Mouse (Mus musculus): ENCODE data around the gene Praf2.
"Not testable (repeated sequence)": the region's sequence is repeated elsewhere in the genome, so short reads cannot be mapped to it uniquely, and the experiment has no call there.

The Praf2 gene

DNA sequence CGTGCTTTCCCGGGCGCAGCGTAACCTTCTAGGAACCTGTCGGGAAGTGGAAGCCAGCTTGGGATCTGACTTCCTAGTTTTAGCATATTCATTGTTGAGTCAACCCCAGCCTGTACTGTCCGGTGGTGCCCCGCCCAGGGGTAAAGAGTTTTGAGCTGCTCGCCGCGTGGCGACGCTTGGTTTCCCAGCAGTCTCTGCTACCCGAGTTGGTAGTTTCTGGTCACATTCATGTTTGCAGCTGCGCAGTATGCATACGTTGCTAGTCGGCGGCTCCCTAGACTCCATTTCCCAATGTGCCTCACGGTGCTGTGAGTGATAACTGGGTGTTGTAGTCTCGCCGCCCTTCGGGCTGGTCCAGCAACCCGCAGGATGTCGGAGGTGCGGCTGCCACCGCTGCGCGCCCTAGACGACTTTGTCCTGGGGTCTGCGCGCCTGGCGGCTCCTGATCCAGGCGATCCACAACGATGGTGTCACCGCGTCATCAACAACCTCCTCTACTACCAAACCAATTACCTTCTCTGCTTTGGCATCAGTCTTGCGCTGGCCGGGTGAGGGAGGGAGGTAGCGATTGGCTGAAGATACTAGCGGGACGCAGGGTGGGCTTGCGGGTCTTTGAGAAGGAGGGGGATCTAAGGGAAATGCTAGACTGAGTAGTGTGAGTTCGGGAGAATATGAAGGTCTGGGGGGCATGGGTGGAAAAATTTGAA, at the start of gene Praf2:
Gene Praf2, plus strand, starts transcription at position 225 of the 707 bp plus-strand sequence.
- DNase-seq = peak; percentile 89

DNA sequence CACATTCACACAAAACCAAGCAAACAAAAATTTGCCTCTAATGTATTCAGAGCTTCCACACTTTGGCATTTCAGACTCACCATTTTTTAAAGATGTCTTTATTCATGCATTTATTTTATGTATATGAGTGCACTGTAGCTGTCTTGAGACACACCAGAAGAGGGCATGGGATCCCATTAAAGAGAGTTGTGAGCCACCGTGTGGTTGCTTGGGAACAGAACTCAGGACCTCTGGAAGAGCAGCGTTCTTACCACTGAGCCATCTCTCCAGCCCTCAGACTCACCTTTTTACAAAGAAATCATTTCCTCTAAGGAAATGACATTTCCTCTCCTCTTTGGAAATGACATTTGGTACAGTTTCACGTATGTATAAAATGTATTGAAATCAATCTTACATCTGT, 49.3 kb upstream of the Praf2 start:
- no peak for DNase-seq

DNA sequence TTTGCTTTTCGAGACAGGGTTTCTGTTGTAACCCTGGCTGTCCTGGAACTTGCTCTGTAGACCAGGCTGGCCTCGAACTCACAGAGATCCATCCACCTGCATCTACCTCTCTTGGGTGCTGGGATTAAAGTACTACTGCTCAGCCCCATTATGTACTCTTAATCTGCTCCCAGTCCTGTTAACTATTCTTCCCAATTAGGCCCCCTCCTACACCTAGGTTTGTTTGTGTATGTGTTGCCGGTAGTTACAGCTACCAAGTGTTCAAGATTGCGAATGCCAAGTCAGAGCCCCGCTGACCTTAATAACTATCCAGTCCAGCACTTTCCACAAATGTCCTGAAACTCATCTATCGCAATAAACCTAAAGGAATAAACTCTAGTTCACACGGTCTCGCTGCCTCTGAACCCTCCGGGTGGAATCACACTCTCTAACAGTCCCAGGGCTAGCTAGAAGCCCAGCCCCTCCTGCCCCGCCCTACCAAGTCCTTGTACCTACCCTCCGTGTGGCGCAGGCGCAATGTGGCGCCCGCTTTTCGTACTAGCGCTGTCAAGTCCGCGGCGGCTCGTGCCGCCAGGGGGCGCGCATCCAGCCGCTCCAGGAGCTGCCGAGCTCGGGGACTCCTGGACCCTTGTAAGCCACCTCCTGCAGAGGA, 48.7 kb upstream of the Praf2 start:
- DNase-seq = peak; percentile 84

DNA sequence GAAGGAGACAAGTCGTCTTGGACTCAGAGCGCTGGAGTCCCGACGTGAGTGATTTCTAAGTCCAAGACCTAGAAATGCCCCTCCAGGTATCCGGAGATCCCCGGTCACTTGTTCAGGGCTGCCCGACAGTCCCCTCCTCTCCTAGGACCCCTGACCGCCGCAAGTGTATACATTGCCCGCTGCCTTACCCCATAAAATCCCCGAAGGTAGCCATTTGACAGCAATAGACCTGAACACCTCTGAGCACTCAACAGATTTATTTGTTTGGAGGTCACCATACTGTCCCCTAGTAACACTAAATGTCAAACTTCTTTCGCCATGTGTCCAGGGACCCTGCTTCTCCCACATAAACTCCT, 48.2 kb upstream of the Praf2 start:
- DNase-seq = no peak

- no peak for DNase-seq
These were observed 47.4 kb upstream of the Praf2 start, which contains the start of gene Magix for GRCm38 (mm10) chrX:7680864-7681263. Gene Magix, minus strand, starts transcription at chrX:7681251.

- no peak for DNase-seq
These were observed 39.9 kb upstream of the Praf2 start for GRCm38 (mm10) chrX:7688321-7688720.

- no peak for DNase-seq
These were observed 37.8 kb upstream of the Praf2 start for GRCm38 (mm10) chrX:7690486-7690885.

- DNase-seq = no peak
These were observed 35.4 kb upstream of the Praf2 start for GRCm38 (mm10) chrX:7692862-7693261.

GRCm38 (mm10) chrX:7696520-7696919, 31.7 kb upstream of the Praf2 start:
- no peak for DNase-seq

- peak; percentile 91 for DNase-seq
These were observed 31.3 kb upstream of the Praf2 start, which contains the start of gene Gpkow for GRCm38 (mm10) chrX:7696954-7697381. Gene Gpkow, plus strand, starts transcription at chrX:7697131.

DNA sequence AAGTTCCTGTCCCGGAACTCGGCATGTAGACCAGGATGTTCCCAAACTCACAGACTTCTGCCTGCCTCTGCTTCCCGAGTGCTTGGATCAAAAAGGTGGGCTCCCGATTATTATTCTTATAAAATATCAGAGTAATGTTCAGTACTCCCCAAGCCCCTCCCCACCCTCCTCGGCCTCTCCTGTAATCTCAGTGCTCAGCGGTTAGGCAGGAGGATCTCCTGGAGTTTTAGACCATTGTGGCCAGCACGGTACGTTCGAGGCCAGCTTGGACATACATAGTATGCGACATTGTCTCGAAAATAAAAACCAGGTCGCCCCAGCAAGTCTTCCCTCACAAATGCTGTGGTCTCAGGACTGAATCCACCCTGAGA, 14.5 kb upstream of the Praf2 start:
- not testable (repeated sequence) for DNase-seq

DNA sequence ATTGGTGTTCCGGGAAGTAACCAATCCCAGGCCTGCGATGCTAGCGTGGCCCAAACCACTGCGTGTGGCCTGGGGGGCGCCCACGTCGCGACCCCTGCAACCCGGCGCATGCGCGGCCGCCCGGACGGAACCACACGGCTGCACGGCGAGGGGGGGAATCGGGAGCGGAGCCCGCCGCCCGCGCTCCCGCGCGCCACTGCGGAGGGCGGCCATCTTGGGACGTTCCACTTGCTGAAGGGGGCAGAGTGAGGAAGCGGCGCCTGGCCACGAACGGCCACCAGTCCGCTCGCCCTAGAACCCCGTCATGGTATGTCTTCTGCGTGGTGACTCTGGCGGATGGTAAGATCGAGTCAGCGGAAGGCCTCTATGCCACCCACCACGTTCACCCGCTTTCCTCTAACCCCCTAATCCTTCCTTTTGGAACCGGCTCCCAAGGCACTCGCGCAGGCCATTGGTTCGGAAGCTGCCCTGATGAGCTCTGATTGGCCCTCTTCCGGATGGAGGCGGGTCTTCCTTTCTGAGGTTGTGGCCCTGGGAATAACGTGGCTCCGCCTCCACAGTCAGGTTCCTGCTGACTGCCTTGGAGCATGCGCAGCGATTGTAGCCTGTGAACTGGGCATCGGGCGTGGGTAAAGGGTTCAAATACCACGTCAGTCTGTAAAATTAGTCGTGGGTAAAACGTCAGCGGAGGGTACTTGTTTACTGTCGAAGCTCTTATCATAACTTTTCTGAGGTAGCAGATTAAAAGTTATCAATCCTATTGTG, 13.9 kb upstream of the Praf2 start, which contains the start of gene Wdr45:
Gene Wdr45, plus strand, starts transcription at position 199 of the 765 bp plus-strand sequence.
- DNase-seq = peak; percentile 98

DNA sequence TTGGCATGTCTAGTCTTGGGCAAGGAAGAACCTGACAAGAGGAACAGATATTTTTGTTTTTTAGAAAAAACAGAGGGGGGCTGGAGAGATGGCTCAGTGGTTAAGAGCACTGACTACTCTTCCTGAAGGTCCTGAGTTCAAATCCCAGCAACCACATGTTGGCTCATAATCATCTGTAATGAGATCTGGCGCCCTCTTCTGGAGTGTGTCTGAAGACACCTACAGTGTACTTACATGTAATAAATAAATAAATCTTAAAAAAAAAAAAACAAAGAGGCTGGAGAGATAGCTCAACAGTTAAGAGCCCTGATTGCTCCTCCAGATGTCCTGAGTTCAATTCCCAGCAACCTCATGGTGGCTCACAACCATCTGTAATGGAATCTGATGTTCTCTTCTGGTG, 12.2 kb upstream of the Praf2 start:
- DNase-seq = not testable (repeated sequence)

GRCm38 (mm10) chrX:7721514-7722281, 6.5 kb upstream of the Praf2 start, which contains the start of gene Gm45208:
Gene Gm45208, plus strand, starts transcription at chrX:7722245.
- peak; percentile 72 for DNase-seq

- DNase-seq = no peak
These were observed 6.0 kb upstream of the Praf2 start for GRCm38 (mm10) chrX:7722282-7722611.

GRCm38 (mm10) chrX:7722691-7723090, 5.5 kb upstream of the Praf2 start:
- no peak for DNase-seq

DNA sequence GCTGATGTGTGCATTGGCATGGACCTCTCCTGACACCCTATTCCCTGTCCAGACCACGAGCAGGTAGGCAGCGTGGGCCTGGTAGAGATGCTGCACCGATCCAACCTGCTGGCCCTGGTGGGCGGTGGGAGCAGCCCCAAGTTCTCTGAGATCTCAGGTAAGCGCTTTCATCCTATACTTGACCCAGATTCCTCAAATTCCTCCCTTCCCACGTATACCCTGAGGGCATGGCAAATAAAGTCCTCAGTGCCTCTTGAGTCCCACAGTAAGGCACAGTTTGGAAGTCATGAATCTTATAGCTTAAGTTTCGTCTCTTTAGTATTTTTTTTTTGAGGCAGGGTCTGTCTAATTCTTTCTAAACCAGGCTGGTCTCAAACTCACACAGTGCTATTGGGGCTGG, 4.1 kb upstream of the Praf2 start:
- DNase-seq = no peak

- DNase-seq = no peak
These were observed 2.4 kb upstream of the Praf2 start for GRCm38 (mm10) chrX:7725841-7726240.

DNA sequence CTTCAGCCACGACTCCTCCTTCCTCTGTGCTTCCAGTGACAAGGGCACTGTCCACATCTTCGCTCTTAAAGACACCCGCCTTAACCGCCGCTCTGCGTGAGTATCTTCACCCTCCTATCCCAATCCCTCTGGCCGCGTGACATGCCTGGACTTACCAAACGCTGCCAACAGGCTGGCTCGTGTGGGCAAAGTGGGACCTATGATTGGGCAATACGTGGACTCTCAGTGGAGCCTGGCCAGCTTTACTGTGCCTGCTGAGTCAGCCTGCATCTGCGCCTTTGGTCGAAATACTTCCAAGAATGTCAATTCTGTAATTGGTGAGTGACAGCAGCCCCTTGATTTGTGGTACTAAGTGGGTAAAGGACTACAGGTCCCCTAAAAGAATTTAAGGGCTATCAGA, 1.1 kb upstream of the Praf2 start:
- no peak for DNase-seq

- no peak for DNase-seq
These were observed 655 bp downstream of the Praf2 start for GRCm38 (mm10) chrX:7728922-7729265.

DNA sequence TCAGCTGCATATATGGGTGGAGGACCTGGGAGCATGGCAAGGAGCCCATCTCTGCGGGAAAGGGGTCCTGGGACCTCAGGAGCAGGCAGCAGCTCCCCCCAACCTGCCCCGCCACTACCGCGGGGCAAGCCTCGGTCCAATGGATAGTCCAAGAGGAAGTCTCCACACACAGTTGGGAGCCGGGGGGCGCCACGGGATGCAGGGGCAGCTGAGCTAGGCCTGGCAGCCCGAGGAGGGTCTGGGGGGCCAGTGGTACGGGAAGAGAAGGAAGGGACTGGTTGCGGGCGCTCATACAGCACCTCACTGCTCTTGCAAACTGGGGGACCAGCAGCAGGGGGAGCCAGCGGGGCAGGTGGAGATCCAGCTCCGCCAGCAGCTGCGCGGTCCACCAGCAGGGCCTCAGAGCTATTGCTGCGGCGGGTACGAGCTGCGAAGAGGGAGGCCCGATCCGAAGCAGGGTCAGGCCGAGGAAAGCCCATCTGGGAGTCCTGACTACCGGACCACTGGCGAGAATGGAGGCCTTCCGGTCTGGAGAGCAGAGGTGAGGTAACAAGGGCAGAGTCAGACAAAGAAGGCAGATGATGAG, 5.4 kb downstream of the Praf2 start:
- DNase-seq = peak; percentile 54

DNA sequence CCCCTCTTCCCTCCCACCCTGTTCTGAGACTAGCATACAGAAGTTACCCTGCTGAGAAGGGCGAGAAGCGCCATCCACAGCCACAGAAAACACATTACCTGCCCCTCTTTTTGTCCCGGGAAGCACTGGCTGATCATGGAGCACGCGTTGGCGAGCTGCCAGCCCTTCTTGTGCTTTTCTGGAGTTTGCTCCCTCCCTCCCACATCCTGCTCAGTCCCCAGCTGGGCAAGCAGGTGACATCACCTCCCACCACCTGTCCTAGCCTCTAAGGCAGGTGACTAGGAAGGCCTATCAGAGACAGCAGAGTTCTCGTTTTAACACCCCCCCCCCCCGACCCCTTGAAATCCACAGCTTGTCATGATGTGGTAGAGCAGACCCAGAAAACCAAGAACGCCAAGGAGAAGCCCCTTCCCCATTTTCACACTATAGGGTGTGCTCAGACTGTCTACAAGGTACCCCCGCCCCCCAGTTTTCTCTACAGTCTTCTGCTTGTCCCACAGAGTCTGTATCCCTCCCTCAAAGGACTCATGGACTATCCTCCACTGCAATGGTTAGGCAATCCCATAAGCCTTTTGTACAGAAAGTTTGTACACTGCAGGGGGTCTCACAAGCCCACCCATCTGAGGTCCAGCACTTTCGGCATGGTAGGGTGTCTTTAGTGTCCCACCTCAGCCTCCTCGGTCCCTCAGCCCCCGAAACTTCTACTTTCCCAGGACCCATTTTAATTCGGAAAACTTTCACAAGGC, 11.3 kb downstream of the Praf2 start:
- no peak for DNase-seq
